Mouse (Mus musculus) neural tube, embryonic 12.5 days (tissue): ENCODE results near the gene Myrf. TPM values are rescaled to one million over a fixed set of nuclear protein-coding genes. Genes with fewer than 3 reads are reported as not detected.

Experiments used
- ATAC-seq: fragments of 200-750 bp; cut with Nextera tagmentation; 2 replicates; pipeline ENCODE4 v1.8.0; 2017; ENCODE audit warnings: low read depth, mild to moderate bottlenecking, moderate TSS enrichment, moderate library complexity; ENCODE audit not compliant: low FRiP score
- H3K27ac ChIP-seq: fragments of 300-500 bp; sonication (generic); 2 replicates; pipeline ENCODE4 v1.5.1; 2016
- H3K27me3 ChIP-seq: fragments of 300-500 bp; sonication (generic); replicated peaks from 2 replicates; pipeline ENCODE4 v1.6.1; 2016; ENCODE audit warnings: mild to moderate bottlenecking
- H3K36me3 ChIP-seq: fragments of 300-500 bp; sonication (generic); 2 replicates; pipeline ENCODE4 v1.6.1; 2016; ENCODE audit warnings: mild to moderate bottlenecking
- H3K4me1 ChIP-seq: fragments of 300-500 bp; sonication (generic); 2 replicates; pipeline ENCODE4 v1.6.1; 2016
- H3K4me2 ChIP-seq: fragments of 300-500 bp; sonication (generic); replicated peaks from 2 replicates; pipeline ENCODE4 v1.6.1; 2016; ENCODE audit warnings: mild to moderate bottlenecking
- H3K4me3 ChIP-seq: fragments of 300-500 bp; sonication (generic); 2 replicates; pipeline ENCODE4 v1.5.1; 2016
- H3K9ac ChIP-seq: fragments of 300-500 bp; sonication (generic); 2 replicates; pipeline ENCODE4 v1.6.1; 2016; ENCODE audit warnings: mild to moderate bottlenecking
- H3K9me3 ChIP-seq: fragments of 300-500 bp; sonication (generic); 2 replicates; pipeline ENCODE4 v1.6.1; 2016; ENCODE audit warnings: mild to moderate bottlenecking
- whole genome bisulfite sequencing: fragments of 180-500 bp; shearing (Covaris S2); methylation state at CpG from one replicate; pipeline ENCODE4 v1.1.7; 2016; 5-methylcytosine and 5-hydroxymethylcytosine counted together
- polyA plus RNA-seq: library from polyadenylated mRNA; unstranded; fragments of >200 nt; fragmentation: Nextera tagmentation; extraction: Ambion mirVana; gene quantifications from 2 replicates; pipeline ENCODE4 v1.2.1, GENCODE M21; 2016

Gene Myrf
- polyA plus RNA-seq, 1 experiment from 2014 or later = 1.0 TPM

GRCm38 (mm10) chr19:10222656-10223055 is 17.9 kb downstream of the Myrf start:
- H3K36me3 ChIP-seq = no peaks in the 10 kb centered on the region
- no peak overlapping the region for H3K4me3 ChIP-seq
- peaks cover 17% of the 10 kb centered on the region; the same call in 1 of the 2 replicates for H3K4me1 ChIP-seq
- no peaks in the 10 kb centered on the region; the same call in 1 of the 2 replicates for H3K27me3 ChIP-seq
- H3K4me2 ChIP-seq = no peak overlapping the region
- 41% methylated on average over 8 of the region's 8 CpGs for WGBS
- no peaks in the 10 kb centered on the region for H3K9me3 ChIP-seq
- no peak overlapping the region for H3K27ac ChIP-seq
- no peak overlapping the region for H3K9ac ChIP-seq
- no peak for ATAC-seq

GRCm38 (mm10) chr19:10221585-10221984 is 19.0 kb downstream of the Myrf start:
- Histone ChIP-seq H3K9me3 (no peaks in the 10 kb centered on the region), H3K27me3 (no peaks in the 10 kb centered on the region), H3K4me2 (no peak overlapping the region), H3K9ac (no peak overlapping the region), H3K4me1 (peaks cover 17% of the 10 kb centered on the region; the same call in 1 of the 2 replicates), H3K27ac (no peak overlapping the region), H3K36me3 (no peaks in the 10 kb centered on the region), H3K4me3 (no peak overlapping the region)
- 63% methylated on average over 4 of the region's 4 CpGs for WGBS
- no peak for ATAC-seq

- 79% methylated on average over 6 of the region's 6 CpGs for WGBS
- Histone ChIP-seq H3K4me2 (no peak overlapping the region), H3K9ac (no peak overlapping the region), H3K4me3 (no peak overlapping the region), H3K27me3 (no peaks in the 10 kb centered on the region), H3K27ac (no peak overlapping the region), H3K36me3 (no peaks in the 10 kb centered on the region), H3K9me3 (no peaks in the 10 kb centered on the region), H3K4me1 (peaks cover 8% of the 10 kb centered on the region; the same call in 1 of the 2 replicates)
- no peak for ATAC-seq
Measured at GRCm38 (mm10) chr19:10219593-10219992, 21.0 kb downstream of the Myrf start.

GRCm38 (mm10) chr19:10219108-10219507 is 21.4 kb downstream of the Myrf start:
- Histone ChIP-seq H3K27ac (no peak overlapping the region), H3K9ac (no peak overlapping the region), H3K9me3 (no peaks in the 10 kb centered on the region), H3K4me3 (no peak overlapping the region), H3K4me2 (no peak overlapping the region), H3K4me1 (peaks cover 6% of the 10 kb centered on the region; the same call in 1 of the 2 replicates), H3K27me3 (no peaks in the 10 kb centered on the region), H3K36me3 (no peaks in the 10 kb centered on the region)
- WGBS = 48% methylated on average over 3 of the region's 3 CpGs
- no peak for ATAC-seq

GRCm38 (mm10) chr19:10216101-10216500 is 24.4 kb downstream of the Myrf start:
- Histone ChIP-seq H3K4me1 (no peaks in the 10 kb centered on the region), H3K27ac (no peak overlapping the region), H3K9me3 (no peaks in the 10 kb centered on the region), H3K27me3 (no peaks in the 10 kb centered on the region), H3K9ac (no peak overlapping the region), H3K4me3 (no peak overlapping the region), H3K4me2 (no peak overlapping the region), H3K36me3 (peaks cover 10% of the 10 kb centered on the region; the same call in 1 of the 2 replicates)
- WGBS = 77% methylated on average over 8 of the region's 8 CpGs
- no peak for ATAC-seq

GRCm38 (mm10) chr19:10213796-10214471 is 26.6 kb downstream of the Myrf start:
- Histone ChIP-seq H3K4me1 (no peaks in the 10 kb centered on the region), H3K36me3 (peaks cover 30% of the 10 kb centered on the region), H3K4me3 (no peak overlapping the region), H3K27me3 (no peaks in the 10 kb centered on the region), H3K9me3 (no peaks in the 10 kb centered on the region), H3K4me2 (no peak overlapping the region), H3K9ac (no peak overlapping the region), H3K27ac (no peak overlapping the region)
- WGBS = 92% methylated on average over 10 of the region's 10 CpGs
- ATAC-seq = no peak

GRCm38 (mm10) chr19:10210885-10211284 is 29.7 kb downstream of the Myrf start:
- H3K9ac ChIP-seq = no peak overlapping the region
- no peak overlapping the region for H3K4me2 ChIP-seq
- 90% methylated on average over 4 of the region's 4 CpGs for WGBS
- no peaks in the 10 kb centered on the region for H3K9me3 ChIP-seq
- H3K27ac ChIP-seq = no peak overlapping the region
- no peaks in the 10 kb centered on the region for H3K4me1 ChIP-seq
- H3K27me3 ChIP-seq = no peaks in the 10 kb centered on the region
- H3K4me3 ChIP-seq = no peak overlapping the region
- H3K36me3 ChIP-seq = peaks cover 56% of the 10 kb centered on the region
- ATAC-seq = no peak

- 85% methylated on average over 3 of the region's 3 CpGs for WGBS
- H3K9ac ChIP-seq = no peak overlapping the region
- H3K36me3 ChIP-seq = peaks cover 56% of the 10 kb centered on the region
- H3K9me3 ChIP-seq = no peaks in the 10 kb centered on the region
- peaks cover 7% of the 10 kb centered on the region; the same call in 1 of the 2 replicates for H3K4me1 ChIP-seq
- no peaks in the 10 kb centered on the region for H3K27me3 ChIP-seq
- no peak overlapping the region for H3K4me2 ChIP-seq
- H3K27ac ChIP-seq = no peak overlapping the region
- no peak overlapping the region for H3K4me3 ChIP-seq
- no peak for ATAC-seq
Measured at GRCm38 (mm10) chr19:10208851-10209250, 31.7 kb downstream of the Myrf start.

GRCm38 (mm10) chr19:10205051-10205450 is 35.5 kb downstream of the Myrf start:
- 72% methylated on average over 6 of the region's 6 CpGs for WGBS
- Histone ChIP-seq H3K4me2 (peak overlapping the region; percentile 85), H3K9ac (no peak overlapping the region), H3K27ac (no peak overlapping the region), H3K9me3 (no peaks in the 10 kb centered on the region), H3K27me3 (no peaks in the 10 kb centered on the region), H3K36me3 (peaks cover 48% of the 10 kb centered on the region), H3K4me1 (peaks cover 16% of the 10 kb centered on the region), H3K4me3 (no peak overlapping the region)
- no peak for ATAC-seq

- H3K9me3 ChIP-seq = no peaks in the 10 kb centered on the region
- peak overlapping the region; percentile 67 for H3K4me3 ChIP-seq
- peaks cover 16% of the 10 kb centered on the region for H3K4me1 ChIP-seq
- 2% methylated on average over 5 of the region's 5 CpGs for WGBS
- no peak overlapping the region for H3K27ac ChIP-seq
- peak; percentile 29; the same call in 1 of the 2 replicates for ATAC-seq
- H3K4me2 ChIP-seq = peak overlapping the region; percentile 85
- H3K36me3 ChIP-seq = peaks cover 48% of the 10 kb centered on the region
- no peaks in the 10 kb centered on the region for H3K27me3 ChIP-seq
- H3K9ac ChIP-seq = peak overlapping the region; percentile 74
Measured at GRCm38 (mm10) chr19:10204616-10205001, 35.9 kb downstream of the Myrf start.

- Histone ChIP-seq H3K9ac (peak within 1 kb of the TSS; percentile 74), H3K9me3 (no peaks in the 10 kb centered on the region), H3K4me2 (peak within 1 kb of the TSS; percentile 85), H3K36me3 (peaks cover 47% of the 10 kb centered on the region), H3K4me3 (peak within 1 kb of the TSS; percentile 67), H3K4me1 (peaks cover 16% of the 10 kb centered on the region), H3K27ac (no peak within 1 kb of the TSS), H3K27me3 (no peaks in the 10 kb centered on the region)
- ATAC-seq = peak; percentile 95
- WGBS = under 1% methylated on average over 40 of the region's 40 CpGs
Measured at GRCm38 (mm10) chr19:10203848-10204615, 36.5 kb downstream of the Myrf start, which contains the start of the genes Tmem258 and Fen1. TSS of gene Tmem258 (plus strand) at chr19:10204014. TSS of gene Fen1 (minus strand) at chr19:10204169.

- Histone ChIP-seq H3K4me3 (peak overlapping the region; percentile 67), H3K9ac (peak overlapping the region; percentile 74), H3K36me3 (peaks cover 40% of the 10 kb centered on the region), H3K4me1 (peaks cover 16% of the 10 kb centered on the region), H3K27ac (no peak overlapping the region), H3K27me3 (no peaks in the 10 kb centered on the region), H3K9me3 (no peaks in the 10 kb centered on the region), H3K4me2 (peak overlapping the region; percentile 85)
- 3% methylated on average over 23 of the region's 23 CpGs for WGBS
- peak; percentile 49 for ATAC-seq
Measured at GRCm38 (mm10) chr19:10203146-10203847, 37.3 kb downstream of the Myrf start.
